Mouse (Mus musculus): Measurements from ENCODE around the gene Kctd2. TPM values are rescaled to one million over a fixed set of nuclear protein-coding genes. Genes with fewer than 3 reads are reported as not detected.
A peak's percentile ranks its signal among the peaks of the same experiment; 100 is the strongest.
"Not testable (repeated sequence)": the region's sequence is repeated elsewhere in the genome, so short reads cannot be mapped to it uniquely, and the experiment has no call there.

Kctd2 gene
- polyA plus RNA-seq, 1 experiment from 2014 or later = 23.5 TPM

- not testable (repeated sequence) for H3K9me3 ChIP-seq (ENCODE audit: control insufficient read depth, low read length); H3K27ac ChIP-seq (replicated peaks in 1 of 2; ENCODE audit: control insufficient read depth in 1 of 2, insufficient read depth in 1 of 2, low read depth in 2 of 2, low read length in 2 of 2); H3K27me3 ChIP-seq (ENCODE audit: control insufficient read depth, insufficient read depth, low read length); ATAC-seq (ENCODE audit: insufficient number of reproducible peaks, insufficient read depth, low FRiP score, low read depth)
- Histone ChIP-seq H3K4me2 (ENCODE audit: low read length) (peak overlapping the region; percentile 90), H3K4me1 (ENCODE audit: control insufficient read depth in 2 of 2, insufficient read depth in 2 of 2, low read length in 2 of 2) (peaks cover 14 to 27% of the 10 kb centered on the region in 2 experiments), H3K4me3 (ENCODE audit: control insufficient read depth in 1 of 2, insufficient read depth in 1 of 2, low read depth in 1 of 2, low read length in 2 of 2) (peak overlapping the region in 1 of 2 experiments; percentile 82; a peak in 2 of 4 replicates), H3K36me3 (ENCODE audit: control insufficient read depth, insufficient read depth, low read length) (peaks cover 13% of the 10 kb centered on the region), H3K9ac (ENCODE audit: low read length) (peak overlapping the region; percentile 84; the same call in 1 of the 2 replicates)
- 75% methylated on average over 4 of the region's 4 CpGs for WGBS
Measured at GRCm38 (mm10) chr11:115476630-115477029, 56.7 kb downstream of the Kctd2 start.

- not testable (repeated sequence) for H3K9ac ChIP-seq (ENCODE audit: low read length)
Measured at GRCm38 (mm10) chr11:115477388-115477787, 57.5 kb downstream of the Kctd2 start.

GRCm38 (mm10) chr11:115478296-115478938 is 58.5 kb downstream of the Kctd2 start:
- H3K4me1 ChIP-seq (ENCODE audit: control insufficient read depth in 2 of 2, insufficient read depth in 2 of 2, low read length in 2 of 2) = peaks cover 11 to 24% of the 10 kb centered on the region in 2 experiments
- no peak overlapping the region for H3K4me2 ChIP-seq (ENCODE audit: low read length)
- no peaks in the 10 kb centered on the region for H3K27me3 ChIP-seq (ENCODE audit: control insufficient read depth, insufficient read depth, low read length)
- H3K9ac ChIP-seq (ENCODE audit: low read length) = no peak overlapping the region
- no peak for ATAC-seq (ENCODE audit: insufficient number of reproducible peaks, insufficient read depth, low FRiP score, low read depth)
- H3K9me3 ChIP-seq (ENCODE audit: control insufficient read depth, low read length) = no peaks in the 10 kb centered on the region
- H3K36me3 ChIP-seq (ENCODE audit: control insufficient read depth, insufficient read depth, low read length) = peaks cover 13% of the 10 kb centered on the region
- H3K4me3 ChIP-seq (ENCODE audit: control insufficient read depth in 1 of 2, insufficient read depth in 1 of 2, low read depth in 1 of 2, low read length in 2 of 2) = no peak overlapping the region
- WGBS = 86% methylated on average over 9 of the region's 9 CpGs
- H3K27ac ChIP-seq (replicated peaks in 1 of 2; ENCODE audit: control insufficient read depth in 1 of 2, insufficient read depth in 1 of 2, low read depth in 2 of 2, low read length in 2 of 2) = no peak overlapping the region

More at GRCm38 (mm10) chr11:115477388-115477787, 57.5 kb downstream of the Kctd2 start:
- H3K27me3 ChIP-seq (ENCODE audit: control insufficient read depth, insufficient read depth, low read length); ATAC-seq (ENCODE audit: insufficient number of reproducible peaks, insufficient read depth, low FRiP score, low read depth); H3K27ac ChIP-seq (replicated peaks in 1 of 2; ENCODE audit: control insufficient read depth in 1 of 2, insufficient read depth in 1 of 2, low read depth in 2 of 2, low read length in 2 of 2); H3K4me3 ChIP-seq (ENCODE audit: control insufficient read depth in 1 of 2, insufficient read depth in 1 of 2, low read depth in 1 of 2, low read length in 2 of 2); H3K9me3 ChIP-seq (ENCODE audit: control insufficient read depth, low read length): not testable (repeated sequence)
- Histone ChIP-seq H3K4me2 (ENCODE audit: low read length) (0 out of 2 replicates have a peak overlapping the region, but pooled peaks have one; percentile 90), H3K4me1 (ENCODE audit: control insufficient read depth in 2 of 2, insufficient read depth in 2 of 2, low read length in 2 of 2) (peaks cover 14 to 27% of the 10 kb centered on the region in 2 experiments), H3K36me3 (ENCODE audit: control insufficient read depth, insufficient read depth, low read length) (peaks cover 13% of the 10 kb centered on the region)
- WGBS = 78% methylated on average over 7 of the region's 7 CpGs

Small RNA genes lying within 50 kb of the gene (microRNA-seq; reads per million reads assigned to microRNA genes)
- not detected for gene Mir3968

Other genes with a start within 250 kb of the Kctd2 start
- gene Tmem104, start 232.6 kb upstream of the Kctd2 start, polyA plus RNA-seq (2014; fragmentation: Nextera tagmentation; extraction: Ambion mirVana) = 6.5 and 8.4 TPM in 2 replicates
- gene Nat9, start 232.3 kb upstream of the Kctd2 start, polyA plus RNA-seq (2014; fragmentation: Nextera tagmentation; extraction: Ambion mirVana) = 16.5 and 16.6 TPM in 2 replicates
- 0.15 TPM in 1 of 2 replicates, not detected in the other for gene Grin2c, start 152.9 kb upstream of the Kctd2 start, polyA plus RNA-seq (2014; fragmentation: Nextera tagmentation; extraction: Ambion mirVana)
- 9.3 and 9.4 TPM in 2 replicates for gene Fdxr, start 143.1 kb upstream of the Kctd2 start, polyA plus RNA-seq (2014; fragmentation: Nextera tagmentation; extraction: Ambion mirVana)
- gene Fads6, start 122.5 kb upstream of the Kctd2 start, polyA plus RNA-seq (2014; fragmentation: Nextera tagmentation; extraction: Ambion mirVana) = 0.94 and 1.2 TPM in 2 replicates
- gene Otop2, start 113.0 kb upstream of the Kctd2 start, polyA plus RNA-seq (2014; fragmentation: Nextera tagmentation; extraction: Ambion mirVana) = not detected in 2 replicates
- 0.05 TPM in 1 of 2 replicates, not detected in the other for gene Ush1g, start 98.1 kb upstream of the Kctd2 start, polyA plus RNA-seq (2014; fragmentation: Nextera tagmentation; extraction: Ambion mirVana)
- gene Otop3, start 85.4 kb upstream of the Kctd2 start, polyA plus RNA-seq (2014; fragmentation: Nextera tagmentation; extraction: Ambion mirVana) = not detected in 2 replicates
- gene Hid1, start 52.4 kb upstream of the Kctd2 start, polyA plus RNA-seq (2014; fragmentation: Nextera tagmentation; extraction: Ambion mirVana) = 7.4 and 7.8 TPM in 2 replicates
- 10.3 and 10.5 TPM in 2 replicates for gene Cdr2l, start 38.2 kb upstream of the Kctd2 start, polyA plus RNA-seq (2014; fragmentation: Nextera tagmentation; extraction: Ambion mirVana)
- 191 and 195 TPM in 2 replicates for gene Mrpl58, start 16.4 kb upstream of the Kctd2 start, polyA plus RNA-seq (2014; fragmentation: Nextera tagmentation; extraction: Ambion mirVana)
- gene Atp5h, start 166 bp upstream of the Kctd2 start, polyA plus RNA-seq (2014; fragmentation: Nextera tagmentation; extraction: Ambion mirVana) = 2,259 and 2,271 TPM in 2 replicates
- gene Trim80, start 20.4 kb downstream of the Kctd2 start, polyA plus RNA-seq (2014; fragmentation: Nextera tagmentation; extraction: Ambion mirVana) = 0.14 TPM in 1 of 2 replicates, not detected in the other
- gene Slc16a5, start 42.3 kb downstream of the Kctd2 start, polyA plus RNA-seq (2014; fragmentation: Nextera tagmentation; extraction: Ambion mirVana) = 0.08 and 0.26 TPM in 2 replicates
- gene Armc7, start 55.5 kb downstream of the Kctd2 start, polyA plus RNA-seq (2014; fragmentation: Nextera tagmentation; extraction: Ambion mirVana) = 5.5 and 7.5 TPM in 2 replicates
- gene Nt5c, start 71.7 kb downstream of the Kctd2 start, polyA plus RNA-seq (2014; fragmentation: Nextera tagmentation; extraction: Ambion mirVana) = 54.5 and 56.2 TPM in 2 replicates
- gene Jpt1, start 94.3 kb downstream of the Kctd2 start, polyA plus RNA-seq (2014; fragmentation: Nextera tagmentation; extraction: Ambion mirVana) = 511 and 538 TPM in 2 replicates
- gene Sumo2, start 116.1 kb downstream of the Kctd2 start, polyA plus RNA-seq (2014; fragmentation: Nextera tagmentation; extraction: Ambion mirVana) = 600 and 636 TPM in 2 replicates
- gene Nup85, start 144.3 kb downstream of the Kctd2 start, polyA plus RNA-seq (2014; fragmentation: Nextera tagmentation; extraction: Ambion mirVana) = 85.2 and 89.3 TPM in 2 replicates
- 79.9 and 87.4 TPM in 2 replicates for gene Mrps7, start 183.8 kb downstream of the Kctd2 start, polyA plus RNA-seq (2014; fragmentation: Nextera tagmentation; extraction: Ambion mirVana)
- 16.1 and 17.2 TPM in 2 replicates for gene Gga3, start 183.9 kb downstream of the Kctd2 start, polyA plus RNA-seq (2014; fragmentation: Nextera tagmentation; extraction: Ambion mirVana)
- gene Mif4gd, start 192.8 kb downstream of the Kctd2 start, polyA plus RNA-seq (2014; fragmentation: Nextera tagmentation; extraction: Ambion mirVana) = 31.7 and 32.3 TPM in 2 replicates
- gene Slc25a19, start 208.2 kb downstream of the Kctd2 start, polyA plus RNA-seq (2014; fragmentation: Nextera tagmentation; extraction: Ambion mirVana) = 42.8 and 46.0 TPM in 2 replicates

Measured in heart, embryonic 14.5 days (tissue).